Comparison of ENCODE assay signal across 15 mouse cellular contexts in the genomic region with DNA sequence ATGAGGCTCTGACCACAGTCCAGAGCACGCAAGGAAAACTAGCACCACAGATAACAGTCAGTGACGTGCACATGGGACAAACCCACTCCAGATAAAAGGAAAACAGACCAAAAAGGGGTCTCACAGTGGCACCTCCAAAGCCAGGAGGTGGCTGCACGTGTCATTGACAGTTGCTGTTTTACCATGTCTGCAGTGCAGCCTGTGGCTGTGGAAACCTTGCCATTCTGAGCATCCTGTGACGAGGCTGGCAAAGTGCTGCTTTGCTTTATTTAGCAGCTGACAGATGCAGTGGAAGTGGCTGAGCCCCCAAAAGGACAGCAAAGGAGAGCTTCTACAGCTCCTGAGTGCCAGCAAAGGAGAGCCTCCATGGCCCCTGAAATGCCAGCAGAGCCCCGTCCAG.
DNase-seq lines count a peak whose midpoint lies in the region; ATAC-seq lines count a peak whose summit lies in the region.
"Had no signal": no experiment of that assay in that cellular context is flagged by ENCODE, and none has a peak within 500 bp of the region (broad histone marks: within the 10 kb centered on the region; RNA-seq: fewer than 3 reads in every experiment).

No protein-coding gene starts in this region.

- no peaks in the 10 kb centered on the region for H3K36me3 ChIP-seq in heart, embryonic 11.5 days (ENCODE audit: control insufficient read depth, insufficient read depth, low read length)
- peaks cover 8% of the 10 kb centered on the region for H3K36me3 ChIP-seq in embryonic facial prominence, embryonic 10.5 days (replicated peaks)
- no peaks in the 10 kb centered on the region for H3K36me3 ChIP-seq in hindbrain, embryonic 14.5 days (replicated peaks; ENCODE audit: control insufficient read depth, insufficient read depth)
- H3K36me3 ChIP-seq: hindbrain, embryonic 13.5 days; stomach, embryonic 15.5 days had no signal

- no peak for ATAC-seq in heart, embryonic 11.5 days (replicated peaks; ENCODE audit: insufficient number of reproducible peaks, low FRiP score, low TSS enrichment)
- ATAC-seq in hindbrain, embryonic 14.5 days (ENCODE audit: low FRiP score): no peak
- ATAC-seq: forebrain, postnatal 0 days had no signal

- no peak overlapping the region for H3K9ac ChIP-seq in heart, embryonic 11.5 days (ENCODE audit: low read depth, low read length)
- no peak overlapping the region for H3K9ac ChIP-seq in hindbrain, embryonic 14.5 days
- H3K9ac ChIP-seq: forebrain, postnatal 0 days; hindbrain, embryonic 13.5 days; stomach, embryonic 15.5 days had no signal

- intact Hi-C loops in left cerebral cortex, postnatal 14 days (cut with DNase I): no loop called here

- H3K27me3 ChIP-seq in heart, embryonic 11.5 days (ENCODE audit: control insufficient read depth, insufficient read depth, low read length): no peaks in the 10 kb centered on the region
- H3K27me3 ChIP-seq in embryonic facial prominence, embryonic 10.5 days (replicated peaks; ENCODE audit: low read depth, poor library complexity, severe bottlenecking): no peaks in the 10 kb centered on the region
- no peaks in the 10 kb centered on the region for H3K27me3 ChIP-seq in hindbrain, embryonic 14.5 days (ENCODE audit: control insufficient read depth, insufficient read depth, low read length)
- H3K27me3 ChIP-seq: CH12.LX; hindbrain, embryonic 13.5 days; stomach, embryonic 15.5 days had no signal

- H3K4me2 ChIP-seq in heart, embryonic 11.5 days: no peak overlapping the region
- H3K4me2 ChIP-seq in hindbrain, embryonic 14.5 days (replicated peaks): no peak overlapping the region
- H3K4me2 ChIP-seq: hindbrain, embryonic 13.5 days; stomach, embryonic 15.5 days had no signal

- no peak overlapping the region for H3K4me3 ChIP-seq in heart, embryonic 11.5 days (ENCODE audit: low read depth, low read length)
- H3K4me3 ChIP-seq in embryonic facial prominence, embryonic 10.5 days: no peak overlapping the region
- no peak overlapping the region for H3K4me3 ChIP-seq in hindbrain, embryonic 14.5 days (replicated peaks; ENCODE audit: low read length)
- H3K4me3 ChIP-seq: hindbrain, embryonic 13.5 days; stomach, embryonic 15.5 days had no signal

- H3K27ac ChIP-seq in heart, embryonic 11.5 days (ENCODE audit: low read depth, low read length): peak overlapping the region; percentile 68
- no peak overlapping the region for H3K27ac ChIP-seq in embryonic facial prominence, embryonic 10.5 days (replicated peaks)
- no peak overlapping the region for H3K27ac ChIP-seq in hindbrain, embryonic 14.5 days
- H3K27ac ChIP-seq: hindbrain, embryonic 13.5 days; macrophage; stomach, embryonic 15.5 days had no signal

- WGBS in heart, embryonic 11.5 days (ENCODE audit: insufficient replicate concordance): 46% methylated on average over 5 of the region's 5 CpGs
- WGBS in embryonic facial prominence, embryonic 10.5 days: 90% methylated on average over 5 of the region's 5 CpGs
- 86% methylated on average over 5 of the region's 5 CpGs for WGBS in hindbrain, embryonic 14.5 days

- peaks cover 15% of the 10 kb centered on the region for H3K4me1 ChIP-seq in heart, embryonic 11.5 days (ENCODE audit: control insufficient read depth, insufficient read depth, low read length)
- no peaks in the 10 kb centered on the region for H3K4me1 ChIP-seq in embryonic facial prominence, embryonic 10.5 days
- H3K4me1 ChIP-seq in hindbrain, embryonic 14.5 days (replicated peaks; ENCODE audit: control insufficient read depth, insufficient read depth, low read length): no peaks in the 10 kb centered on the region
- H3K4me1 ChIP-seq: stomach, embryonic 15.5 days had no signal

- DNase-seq in thymus, postnatal 0 days (ENCODE audit: low spot score): peak; percentile 52
- no peak for DNase-seq in thymus, postnatal 10 days (ENCODE audit: low spot score in 2 of 2)
- peak; percentile 62 to 73 for DNase-seq in left cerebral cortex, postnatal 14 days (ENCODE audit: low spot score in 2 of 2)
- DNase-seq in thymus, postnatal 4 days: peak; percentile 37
- no peak for DNase-seq in embryonic facial prominence, embryonic 10.5 days (ENCODE audit: low spot score)
- no peak for DNase-seq in hindbrain, embryonic 14.5 days (ENCODE audit: low spot score)
- DNase-seq in MN1 (ENCODE audit: low spot score): no peak
- DNase-seq: forebrain, postnatal 0 days; kidney, postnatal 36 days; liver had no signal

- no peaks in the 10 kb centered on the region for H3K9me3 ChIP-seq in heart, embryonic 11.5 days (replicated peaks; ENCODE audit: control insufficient read depth, low read length)
- H3K9me3 ChIP-seq in embryonic facial prominence, embryonic 10.5 days: no peaks in the 10 kb centered on the region
- H3K9me3 ChIP-seq in hindbrain, embryonic 14.5 days (ENCODE audit: control insufficient read depth, low read length): no peaks in the 10 kb centered on the region
- H3K9me3 ChIP-seq: hindbrain, embryonic 13.5 days; stomach, embryonic 15.5 days had no signal

Comparison
In these comparisons a context has a peak if more than half of its experiments do, and no peak if none do; other contexts are left out.
1. DNase-seq: peak in thymus, postnatal 0 days (single experiment), left cerebral cortex, postnatal 14 days (2 of 2) and thymus, postnatal 4 days (single experiment); none in thymus, postnatal 10 days (0 of 2), embryonic facial prominence, embryonic 10.5 days (single experiment), hindbrain, embryonic 14.5 days (single experiment) and MN1 (single experiment).